Mouse (Mus musculus): Measurements from ENCODE around the gene Zfp385b.

Zfp385b gene

GRCm38 (mm10) chr2:77781390-77781789 lies 38.0 kb downstream of the Zfp385b start:
- no peak for DNase-seq

GRCm38 (mm10) chr2:77777781-77778180 lies 41.7 kb downstream of the Zfp385b start:
- no peak for DNase-seq

GRCm38 (mm10) chr2:77777047-77777686 lies 42.3 kb downstream of the Zfp385b start:
- DNase-seq: no peak

GRCm38 (mm10) chr2:77775247-77775880 lies 44.1 kb downstream of the Zfp385b start:
- no peak for DNase-seq

- DNase-seq: no peak
Measured at GRCm38 (mm10) chr2:77770056-77770697, 49.3 kb downstream of the Zfp385b start.

GRCm38 (mm10) chr2:77768321-77768886 lies 51.0 kb downstream of the Zfp385b start:
- DNase-seq: no peak

- DNase-seq: no peak
Measured at GRCm38 (mm10) chr2:77761967-77762366, 57.5 kb downstream of the Zfp385b start.

GRCm38 (mm10) chr2:77758403-77759071 lies 60.9 kb downstream of the Zfp385b start:
- no peak for DNase-seq

GRCm38 (mm10) chr2:77752491-77752890 lies 66.9 kb downstream of the Zfp385b start:
- DNase-seq: no peak

GRCm38 (mm10) chr2:77749631-77750030 lies 69.8 kb downstream of the Zfp385b start:
- no peak for DNase-seq

GRCm38 (mm10) chr2:77746417-77746816 lies 73.0 kb downstream of the Zfp385b start:
- no peak for DNase-seq

GRCm38 (mm10) chr2:77745246-77745645 lies 74.2 kb downstream of the Zfp385b start:
- DNase-seq: no peak

GRCm38 (mm10) chr2:77742359-77742758 lies 77.1 kb downstream of the Zfp385b start:
- no peak for DNase-seq

GRCm38 (mm10) chr2:77730196-77730595 lies 89.2 kb downstream of the Zfp385b start:
- DNase-seq: no peak

GRCm38 (mm10) chr2:77726798-77727197 lies 92.6 kb downstream of the Zfp385b start:
- DNase-seq: no peak

GRCm38 (mm10) chr2:77720806-77721205 lies 98.6 kb downstream of the Zfp385b start:
- DNase-seq: no peak

- no peak for DNase-seq
Measured at GRCm38 (mm10) chr2:77716367-77716766, 103.1 kb downstream of the Zfp385b start.

GRCm38 (mm10) chr2:77713886-77714285 lies 105.6 kb downstream of the Zfp385b start:
- DNase-seq: no peak

GRCm38 (mm10) chr2:77711751-77712150 lies 107.7 kb downstream of the Zfp385b start:
- DNase-seq: no peak

- DNase-seq: no peak
Measured at GRCm38 (mm10) chr2:77709206-77709794, 110.1 kb downstream of the Zfp385b start.

- DNase-seq: no peak
Measured at GRCm38 (mm10) chr2:77707138-77707537, 112.3 kb downstream of the Zfp385b start.

- DNase-seq: no peak
Measured at GRCm38 (mm10) chr2:77705476-77705875, 114.0 kb downstream of the Zfp385b start.

- no peak for DNase-seq
Measured at GRCm38 (mm10) chr2:77703080-77703479, 116.4 kb downstream of the Zfp385b start.

All from B cell, adult 2 months (primary cell).